Mouse (Mus musculus) kidney, embryonic 14.5 days (tissue): ENCODE results near the gene Tmem14a. TPM values are rescaled to one million over a fixed set of nuclear protein-coding genes. Genes with fewer than 3 reads are reported as not detected.
"Not testable (repeated sequence)": the region's sequence is repeated elsewhere in the genome, so short reads cannot be mapped to it uniquely, and the experiment has no call there.

Source experiments
- ATAC-seq: fragments of 200-750 bp; cut with Nextera tagmentation; 2 replicates; pipeline ENCODE4 v1.8.0; 2017; ENCODE audit warnings: moderate number of reproducible peaks, mild to moderate bottlenecking, moderate TSS enrichment, moderate library complexity; ENCODE audit not compliant: low FRiP score, low TSS enrichment
- H3K27ac ChIP-seq: fragments of 300-500 bp; sonication (generic); 2 replicates; pipeline ENCODE4 v1.5.1; 2014; ENCODE audit warnings: low read depth, mild to moderate bottlenecking, low read length, moderate library complexity, mixed read lengths
- H3K27me3 ChIP-seq: fragments of 300-500 bp; sonication (generic); 2 replicates; pipeline ENCODE4 v1.6.1; 2014; ENCODE audit warnings: mild to moderate bottlenecking, low read length; ENCODE audit not compliant: control insufficient read depth, insufficient read depth
- H3K36me3 ChIP-seq: fragments of 300-500 bp; sonication (generic); 2 replicates; pipeline ENCODE4 v1.6.1; 2014; ENCODE audit warnings: low read length, mixed read lengths; ENCODE audit not compliant: control insufficient read depth, insufficient read depth
- H3K4me1 ChIP-seq: fragments of 300-500 bp; sonication (generic); 2 replicates; pipeline ENCODE4 v1.6.1; 2014; ENCODE audit warnings: low read length, mixed read lengths; ENCODE audit not compliant: control insufficient read depth, insufficient read depth
- H3K4me2 ChIP-seq: fragments of 300-500 bp; sonication (generic); replicated peaks from 2 replicates; pipeline ENCODE4 v1.6.1; 2014; ENCODE audit warnings: low read depth, mild to moderate bottlenecking, low read length
- H3K4me3 ChIP-seq: fragments of 300-500 bp; sonication (generic); 2 replicates; pipeline ENCODE4 v1.5.1; 2014; ENCODE audit warnings: mild to moderate bottlenecking, low read length
- H3K9ac ChIP-seq: fragments of 300-500 bp; sonication (generic); 2 replicates; pipeline ENCODE4 v1.6.1; 2014; ENCODE audit warnings: low read depth, mild to moderate bottlenecking, low read length, moderate library complexity
- H3K9me3 ChIP-seq: fragments of 300-500 bp; sonication (generic); 2 replicates; pipeline ENCODE4 v1.6.1; 2016; ENCODE audit warnings: low read length; ENCODE audit not compliant: control insufficient read depth
- WGBS: fragments of 180-500 bp; shearing (Covaris S2); extraction: QIAGEN DNeasy Blood & Tissue Kit; methylation state at CpG from one replicate; pipeline ENCODE4 v1.1.7; 2014; 5-methylcytosine and 5-hydroxymethylcytosine counted together
- polyA plus RNA-seq: library from polyadenylated mRNA; unstranded; fragments of >200 nt; fragmentation: Nextera tagmentation; extraction: Ambion mirVana; gene quantifications from 2 replicates; pipeline ENCODE4 v1.2.1, GENCODE M21; 2014

The Tmem14a gene
- polyA plus RNA-seq, result 9.3 and 10.3 TPM in 2 replicates

DNA sequence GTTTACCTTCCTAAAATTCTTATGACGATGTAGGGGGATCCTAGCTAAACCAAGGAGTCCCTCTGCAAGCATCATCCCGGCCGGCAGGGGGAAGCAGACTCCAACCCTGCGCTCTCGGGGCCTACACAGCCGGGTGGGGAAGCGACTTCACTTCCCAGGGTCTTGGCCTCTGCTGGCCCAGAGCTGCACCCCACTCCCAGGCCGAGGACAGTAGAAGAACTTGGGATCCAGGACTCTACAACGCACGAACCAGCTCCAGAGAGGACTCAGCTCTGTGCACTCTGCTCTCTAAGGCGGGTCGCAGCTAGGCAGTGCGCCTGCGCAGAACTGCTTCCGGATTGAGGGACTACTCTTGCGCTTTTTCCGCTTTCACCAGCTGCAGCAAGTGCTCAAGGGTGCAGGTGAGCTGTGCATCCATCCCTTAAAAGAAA, at the start of gene Tmem14a:
Tmem14a (plus strand) TSS at position 87 of the 431 bp plus-strand sequence.
- no peaks in the 10 kb centered on the region for H3K36me3 ChIP-seq
- no peaks in the 10 kb centered on the region for H3K27me3 ChIP-seq
- peak within 1 kb of the TSS; percentile 62 for H3K4me2 ChIP-seq
- peak; percentile 95 for ATAC-seq
- 0% methylated on average over 17 of the region's 17 CpGs for WGBS
- H3K27ac ChIP-seq, result peak within 1 kb of the TSS; percentile 60; the same call in 1 of the 2 replicates
- H3K4me1 ChIP-seq, result 0 out of 2 replicates have a peak, but pooled peaks cover 3% of the 10 kb centered on the region
- peak within 1 kb of the TSS; percentile 63 for H3K4me3 ChIP-seq
- H3K9me3 ChIP-seq, result no peaks in the 10 kb centered on the region
- peak within 1 kb of the TSS; percentile 72 for H3K9ac ChIP-seq

DNA sequence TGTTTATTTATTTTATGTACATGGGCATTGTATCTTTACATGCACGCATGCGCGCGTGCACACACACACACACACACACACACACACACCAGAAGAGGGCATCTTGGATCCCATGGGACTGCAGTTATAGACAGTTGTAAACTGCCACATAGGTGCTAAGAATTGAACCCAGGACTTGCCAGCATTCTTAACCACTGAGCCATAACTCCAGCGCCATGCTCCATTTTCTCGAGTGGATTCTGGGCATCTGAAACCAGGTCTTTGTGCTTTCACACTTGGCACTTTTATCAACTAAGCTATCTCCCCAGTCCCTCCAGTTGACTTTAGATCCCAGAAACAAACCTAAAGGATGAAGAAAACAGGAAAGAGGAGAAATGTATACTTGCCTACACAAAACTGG, 33.2 kb upstream of the Tmem14a start:
- H3K4me1 ChIP-seq, result no peaks in the 10 kb centered on the region
- H3K27me3 ChIP-seq, result no peaks in the 10 kb centered on the region
- no peak for ATAC-seq
- no peaks in the 10 kb centered on the region for H3K36me3 ChIP-seq
- 94% methylated on average over 6 of the region's 6 CpGs for WGBS
- no peak overlapping the region for H3K4me3 ChIP-seq
- H3K27ac ChIP-seq, result no peak overlapping the region
- H3K9ac ChIP-seq, result no peak overlapping the region
- H3K9me3 ChIP-seq, result no peaks in the 10 kb centered on the region
- H3K4me2 ChIP-seq, result no peak overlapping the region

DNA sequence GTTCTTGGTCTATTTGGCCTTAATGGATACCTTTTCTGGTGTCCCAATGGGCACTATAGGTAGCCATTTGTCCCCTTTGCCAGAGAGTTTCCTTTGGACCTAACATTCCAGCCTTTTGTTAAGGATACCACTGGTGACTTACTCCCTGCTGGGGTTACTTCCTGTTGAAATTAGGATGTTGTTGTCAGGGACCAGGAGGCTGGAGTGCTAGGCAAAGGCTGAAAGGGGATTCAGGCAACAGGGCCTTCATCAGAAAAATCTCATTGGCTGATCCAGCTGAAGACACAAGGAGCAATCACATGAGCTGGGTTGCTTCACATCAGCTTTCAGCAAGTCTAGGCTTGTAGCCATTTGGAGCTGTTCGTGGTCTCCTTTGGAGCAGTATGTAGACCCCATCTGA, 12.1 kb upstream of the Tmem14a start:
- no peaks in the 10 kb centered on the region for H3K9me3 ChIP-seq
- 73% methylated on average over 1 of the region's 1 CpGs for WGBS
- H3K4me1 ChIP-seq, result no peaks in the 10 kb centered on the region
- H3K4me2 ChIP-seq, result no peak overlapping the region
- no peaks in the 10 kb centered on the region for H3K36me3 ChIP-seq
- H3K4me3 ChIP-seq, result no peak overlapping the region
- no peak overlapping the region for H3K27ac ChIP-seq
- no peak for ATAC-seq
- H3K9ac ChIP-seq, result no peak overlapping the region
- no peaks in the 10 kb centered on the region for H3K27me3 ChIP-seq

DNA sequence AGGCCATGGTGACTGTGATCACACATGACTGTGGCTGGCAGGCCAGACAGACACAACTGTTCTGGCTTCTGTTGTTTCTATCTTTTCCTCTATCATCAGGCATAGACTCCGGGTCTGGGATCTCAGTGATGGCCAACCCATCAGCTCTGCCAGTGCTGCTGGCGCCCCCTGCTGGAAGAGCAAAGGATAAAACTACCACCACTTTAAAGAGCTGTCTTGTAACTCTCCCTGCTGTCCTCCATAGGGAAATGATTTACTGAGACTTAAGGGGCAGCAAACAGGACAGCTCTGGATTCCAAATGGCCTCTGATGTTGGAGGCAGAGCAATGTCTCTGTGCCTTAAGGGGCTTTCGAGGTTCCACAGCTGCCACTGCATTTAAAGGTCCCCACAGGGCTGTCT, 4.8 kb upstream of the Tmem14a start:
- not testable (repeated sequence) for H3K27ac ChIP-seq, H3K27me3 ChIP-seq, H3K4me2 ChIP-seq, H3K9me3 ChIP-seq, H3K36me3 ChIP-seq, H3K9ac ChIP-seq, H3K4me3 ChIP-seq, H3K4me1 ChIP-seq
- WGBS, result 22% methylated on average over 3 of the region's 3 CpGs
- peak; percentile 58; the same call in 1 of the 2 replicates for ATAC-seq

DNA sequence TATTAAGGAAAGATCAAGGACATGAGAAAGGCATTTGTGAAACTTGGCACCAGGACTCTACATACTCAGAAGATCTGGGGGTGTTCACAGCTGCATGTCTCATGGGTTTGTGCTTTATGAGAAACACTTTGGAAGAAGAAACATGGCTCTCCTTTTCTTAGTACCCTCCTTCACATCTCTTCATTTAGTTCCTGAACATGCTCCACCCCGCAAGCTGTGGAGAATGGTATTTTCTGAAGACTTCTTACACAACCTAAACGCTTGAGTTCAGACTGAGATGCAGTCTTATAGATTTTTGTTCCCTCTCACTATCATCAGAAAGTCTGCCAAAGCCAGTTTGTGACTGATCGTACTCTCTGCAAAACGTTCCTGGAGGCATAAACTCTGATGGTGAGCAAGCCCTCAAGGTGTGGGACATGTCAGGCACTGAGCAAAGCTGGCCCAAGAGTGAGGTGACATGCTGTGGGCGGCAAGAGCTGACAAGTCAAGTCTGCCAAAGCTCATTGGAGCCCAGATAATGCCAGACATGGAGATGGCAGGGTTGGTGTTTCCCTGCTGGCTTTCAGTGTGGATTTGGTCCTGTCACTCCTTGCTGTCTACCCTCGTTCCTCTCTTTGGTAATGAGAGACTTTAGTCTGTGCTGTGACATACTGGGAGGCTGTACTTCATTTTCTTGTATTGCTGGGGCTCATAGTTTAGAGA, 4.2 kb upstream of the Tmem14a start:
- H3K4me2 ChIP-seq, H3K27ac ChIP-seq, H3K9ac ChIP-seq, H3K4me3 ChIP-seq, H3K4me1 ChIP-seq, H3K27me3 ChIP-seq, H3K9me3 ChIP-seq, H3K36me3 ChIP-seq, ATAC-seq: not testable (repeated sequence)
- WGBS, result 76% methylated on average over 6 of the region's 6 CpGs

DNA sequence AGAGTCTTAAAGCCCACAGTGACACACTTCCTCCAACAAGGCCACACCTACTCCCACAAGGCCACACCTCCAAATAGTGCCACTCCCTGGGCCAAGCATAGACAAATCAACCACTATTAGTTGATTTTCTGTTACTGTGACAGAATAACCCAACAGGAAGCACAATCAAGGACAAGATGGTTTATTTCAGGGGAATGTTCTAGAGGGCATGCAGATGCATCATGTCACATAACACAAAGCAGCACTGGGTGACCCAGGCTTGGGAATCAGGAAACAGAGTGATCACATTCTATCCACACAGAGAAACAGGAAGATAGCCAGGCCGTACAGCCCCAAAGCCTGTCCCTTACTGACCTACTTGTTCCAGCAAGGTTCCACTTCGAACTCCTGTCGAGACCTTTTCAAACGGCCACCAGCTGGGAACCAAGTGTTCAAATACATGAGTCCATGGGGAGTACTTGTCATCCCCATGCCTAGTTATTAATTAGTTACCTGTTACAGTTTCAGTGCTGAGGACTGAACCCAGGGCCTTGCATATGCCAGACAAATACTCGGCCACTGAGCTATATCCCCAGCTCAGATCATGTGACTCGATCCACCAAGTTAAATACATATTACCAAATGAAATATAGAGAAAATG, 9.5 kb downstream of the Tmem14a start:
- no peak overlapping the region for H3K4me2 ChIP-seq
- H3K36me3 ChIP-seq, result no peaks in the 10 kb centered on the region
- no peak overlapping the region for H3K4me3 ChIP-seq
- 86% methylated on average over 6 of the region's 6 CpGs for WGBS
- H3K27ac ChIP-seq, result no peak overlapping the region
- ATAC-seq, result no peak
- no peaks in the 10 kb centered on the region for H3K27me3 ChIP-seq
- H3K9me3 ChIP-seq, result no peaks in the 10 kb centered on the region
- no peak overlapping the region for H3K9ac ChIP-seq
- H3K4me1 ChIP-seq, result no peaks in the 10 kb centered on the region

DNA sequence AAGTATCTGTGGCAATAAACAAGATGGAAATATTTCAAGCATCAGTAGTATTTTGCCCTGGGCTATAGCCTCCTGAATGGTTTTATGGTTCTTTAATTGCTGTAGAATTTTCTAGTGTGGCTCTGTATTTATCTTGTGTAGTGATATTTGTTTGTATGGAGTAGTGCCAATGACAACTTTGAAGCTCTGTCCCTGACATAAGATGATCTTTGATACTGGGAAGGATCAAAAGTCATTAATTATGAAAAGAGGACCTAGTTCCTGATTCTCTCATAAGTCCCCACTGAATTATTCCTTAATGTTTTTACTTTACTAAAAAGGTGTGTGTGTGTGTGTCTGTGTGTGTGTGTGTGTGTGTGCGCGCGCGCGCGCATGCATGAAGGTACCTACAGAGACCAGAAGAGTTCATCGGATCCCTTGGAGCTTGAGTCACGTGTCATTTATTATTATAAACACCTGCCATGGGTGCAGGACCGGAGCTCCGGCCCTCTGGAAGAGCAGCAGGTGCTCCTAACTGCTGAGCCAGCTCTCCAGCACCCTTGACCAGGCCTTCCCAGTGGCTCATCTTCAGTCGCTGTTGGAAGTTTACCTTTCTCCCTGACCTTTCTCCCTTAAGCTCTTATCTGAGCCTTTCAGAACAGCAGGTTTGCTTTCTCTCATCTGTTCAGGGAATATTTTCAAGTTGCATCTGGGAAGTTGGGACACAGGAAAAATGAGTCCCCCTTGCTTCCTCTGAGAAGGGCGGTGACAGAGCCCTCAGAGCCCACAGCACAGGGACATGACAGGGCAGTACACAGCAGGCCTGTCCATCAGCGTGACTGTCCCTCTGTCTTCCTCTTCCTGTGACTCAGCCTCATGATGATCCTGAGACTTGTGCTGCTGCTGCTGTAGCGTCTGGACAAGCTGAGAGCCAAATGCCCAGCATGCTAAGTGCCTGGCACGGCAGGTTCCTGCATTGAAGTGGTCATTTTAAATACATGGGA, 10.7 kb downstream of the Tmem14a start:
- WGBS, result 81% methylated on average over 15 of the region's 15 CpGs
- not testable (repeated sequence) for H3K9me3 ChIP-seq, H3K4me3 ChIP-seq, H3K4me1 ChIP-seq, H3K27ac ChIP-seq, H3K36me3 ChIP-seq, H3K9ac ChIP-seq, H3K27me3 ChIP-seq, ATAC-seq, H3K4me2 ChIP-seq

DNA sequence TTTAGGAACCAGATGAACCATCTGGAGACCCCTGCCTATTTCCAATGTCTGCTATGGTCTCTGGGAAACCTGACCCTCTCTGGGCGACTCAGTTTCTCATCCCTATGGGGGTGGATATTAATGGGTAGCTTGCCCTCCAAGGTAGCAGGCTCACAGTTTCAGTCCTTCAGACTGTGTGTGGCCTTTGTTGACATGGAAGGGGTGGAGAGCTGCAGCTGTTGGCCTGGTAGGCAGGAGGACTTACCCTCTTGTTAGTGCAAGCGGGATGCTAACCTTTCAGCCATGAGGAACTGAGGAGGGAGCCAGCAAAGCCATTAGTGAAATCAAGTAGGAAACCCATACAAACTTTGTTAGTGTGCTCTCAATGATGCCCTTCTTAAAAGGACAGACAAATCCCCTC, 12.0 kb downstream of the Tmem14a start:
- H3K4me2 ChIP-seq, result no peak overlapping the region
- no peaks in the 10 kb centered on the region for H3K36me3 ChIP-seq
- H3K9ac ChIP-seq, result no peak overlapping the region
- H3K4me3 ChIP-seq, result no peak overlapping the region
- no peaks in the 10 kb centered on the region for H3K9me3 ChIP-seq
- no peak overlapping the region for H3K27ac ChIP-seq
- 72% methylated on average over 2 of the region's 2 CpGs for WGBS
- H3K27me3 ChIP-seq, result no peaks in the 10 kb centered on the region
- ATAC-seq, result no peak
- no peaks in the 10 kb centered on the region for H3K4me1 ChIP-seq
